Comparison of ENCODE assay signal across 25 mouse cellular contexts in the genomic region with DNA sequence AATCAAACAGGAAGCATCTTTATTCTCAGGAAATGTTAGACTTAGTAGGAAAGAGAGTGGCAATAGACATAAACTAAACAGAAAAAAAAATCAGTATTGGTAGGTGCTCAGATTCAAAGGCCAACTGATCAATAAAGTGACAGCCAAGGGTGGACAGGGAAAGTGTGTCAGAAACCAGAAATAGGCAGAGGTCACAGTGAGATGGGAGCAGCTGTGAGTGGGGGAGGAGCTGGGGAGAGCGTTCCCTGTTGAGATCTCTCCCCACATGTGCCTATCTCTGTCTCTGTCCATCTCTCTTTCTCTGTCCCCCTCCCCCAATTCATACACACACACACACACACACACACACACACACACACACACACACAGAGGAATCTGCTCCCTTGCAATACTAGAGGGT. TPM values are rescaled to one million over a fixed set of nuclear protein-coding genes. Genes with fewer than 3 reads are reported as not detected.
A peak's percentile ranks its signal among the peaks of the same experiment; 100 is the strongest.
DNase-seq lines count a peak whose midpoint lies in the region; ATAC-seq lines count a peak whose summit lies in the region.
"Had no signal": no experiment of that assay in that cellular context is flagged by ENCODE, and none has a peak within 500 bp of the region (broad histone marks: within the 10 kb centered on the region; RNA-seq: fewer than 3 reads in every experiment).

No protein-coding gene starts in this region.

- no peak overlapping the region for H3K4me2 ChIP-seq in midbrain, embryonic 11.5 days
- no peak overlapping the region for H3K4me2 ChIP-seq in midbrain, embryonic 14.5 days (ENCODE audit: low read length)
- H3K4me2 ChIP-seq: forebrain, embryonic 13.5 days; heart, embryonic 11.5 days; hindbrain, embryonic 13.5 days; intestine, embryonic 15.5 days had no signal

- no peak overlapping the region for H3K4me3 ChIP-seq in midbrain, embryonic 11.5 days (ENCODE audit: low read depth, low read length)
- no peak overlapping the region for H3K4me3 ChIP-seq in midbrain, embryonic 14.5 days (replicated peaks; ENCODE audit: low read depth, low read length)
- H3K4me3 ChIP-seq: forebrain, embryonic 10.5 days; forebrain, embryonic 13.5 days; hindbrain, embryonic 10.5 days; hindbrain, embryonic 13.5 days; intestine, embryonic 15.5 days had no signal

- H3K27me3 ChIP-seq in midbrain, embryonic 11.5 days (ENCODE audit: control insufficient read depth, insufficient read depth, low read length), result peaks cover 20% of the 10 kb centered on the region
- H3K27me3 ChIP-seq in midbrain, embryonic 14.5 days (ENCODE audit: control insufficient read depth, insufficient read depth, low read length), result peaks cover 28% of the 10 kb centered on the region

- peaks cover 2% of the 10 kb centered on the region for H3K4me1 ChIP-seq in midbrain, embryonic 11.5 days (ENCODE audit: control insufficient read depth, insufficient read depth, low read length)
- peaks cover 4% of the 10 kb centered on the region; the same call in 1 of the 2 replicates for H3K4me1 ChIP-seq in midbrain, embryonic 14.5 days (ENCODE audit: control insufficient read depth, insufficient read depth, low read length)

- intact Hi-C loops in heart, postnatal 14 days (cut with DNase I), result no loop called here

- H3K9ac ChIP-seq in midbrain, embryonic 11.5 days (ENCODE audit: low read length), result no peak overlapping the region
- no peak overlapping the region for H3K9ac ChIP-seq in midbrain, embryonic 14.5 days (replicated peaks; ENCODE audit: low read length)
- H3K9ac ChIP-seq: forebrain, embryonic 13.5 days; hindbrain, embryonic 13.5 days; intestine, embryonic 15.5 days had no signal

- DNase-seq in cerebellum, adult 8-10 months, result peak; percentile 11
- no peak for DNase-seq in cerebellum, adult 11 months
- peak; percentile 36 for DNase-seq in heart, adult 11 months
- DNase-seq in heart, postnatal 14 days, result no peak
- DNase-seq in midbrain, embryonic 11.5 days (ENCODE audit: low spot score, missing footprints), result peak; percentile 64
- no peak for DNase-seq in midbrain, embryonic 14.5 days
- no peak for DNase-seq in layer of hippocampus, adult 18-20 months (ENCODE audit: low spot score in 2 of 2)
- DNase-seq: adrenal gland, adult 2 months; adrenal gland, postnatal 14 days; gastrocnemius, postnatal 10 days; gastrocnemius, postnatal 36 days; heart, postnatal 36 days; kidney, adult 11 months had no signal

- WGBS in midbrain, embryonic 11.5 days, result 75% methylated on average over 1 of the region's 1 CpGs
- 80% methylated on average over 1 of the region's 1 CpGs for WGBS in midbrain, embryonic 14.5 days

- no peak overlapping the region for H3K27ac ChIP-seq in midbrain, embryonic 11.5 days (ENCODE audit: low read depth, low read length)
- H3K27ac ChIP-seq in midbrain, embryonic 14.5 days (replicated peaks; ENCODE audit: low read depth, low read length), result no peak overlapping the region
- H3K27ac ChIP-seq: forebrain, embryonic 10.5 days; forebrain, embryonic 13.5 days; hindbrain, embryonic 10.5 days; hindbrain, embryonic 13.5 days; intestine, embryonic 15.5 days had no signal

- H3K9me3 ChIP-seq in midbrain, embryonic 11.5 days (ENCODE audit: control insufficient read depth, low read length), result no peaks in the 10 kb centered on the region
- H3K9me3 ChIP-seq in midbrain, embryonic 14.5 days (ENCODE audit: control insufficient read depth, low read length), result no peaks in the 10 kb centered on the region
- H3K9me3 ChIP-seq: forebrain, embryonic 10.5 days; forebrain, embryonic 13.5 days; hindbrain, embryonic 10.5 days; hindbrain, embryonic 13.5 days; intestine, embryonic 15.5 days had no signal

- no peaks in the 10 kb centered on the region for H3K36me3 ChIP-seq in midbrain, embryonic 11.5 days (ENCODE audit: control insufficient read depth, insufficient read depth, low read length)
- H3K36me3 ChIP-seq in midbrain, embryonic 14.5 days (ENCODE audit: control insufficient read depth, insufficient read depth, low read length), result no peaks in the 10 kb centered on the region
- H3K36me3 ChIP-seq: forebrain, embryonic 10.5 days; hindbrain, embryonic 10.5 days; hindbrain, embryonic 13.5 days; intestine, embryonic 15.5 days had no signal

- no peak for ATAC-seq in midbrain, embryonic 11.5 days (ENCODE audit: low FRiP score)
- no peak for ATAC-seq in midbrain, embryonic 14.5 days (ENCODE audit: low FRiP score, low TSS enrichment)
- ATAC-seq: CD4-positive, CD25-positive, alpha-beta regulatory T cell, adult 4 months; forebrain, embryonic 13.5 days; forebrain, embryonic 16.5 days; hindbrain, embryonic 16.5 days; intestine, embryonic 15.5 days had no signal

RNA-seq across cellular contexts. Expression of a gene that starts 5.1 kb away (rescaled TPM):
- total RNA-seq in heart, postnatal 14 days (2021), result not detected
- polyA plus RNA-seq in midbrain, embryonic 11.5 days (2014; fragmentation: Nextera tagmentation; extraction: Ambion mirVana), result 0.03 and 0.21 TPM in 2 replicates
- polyA plus RNA-seq in midbrain, embryonic 14.5 days (2014; fragmentation: Nextera tagmentation; extraction: Ambion mirVana), result 0.09 TPM in 1 of 2 replicates, not detected in the other
- total RNA-seq in layer of hippocampus, adult 18-20 months (2021), result 1 to 10 TPM; 2.8 to 3.8 TPM
- total RNA-seq: gastrocnemius, postnatal 36 days; granulocyte monocyte progenitor cell, adult 5-6 weeks; MEL had no signal
- polyA plus RNA-seq: adrenal gland, adult 2 months; CD4-positive, CD25-positive, alpha-beta regulatory T cell, adult 4 months; forebrain, embryonic 13.5 days; forebrain, embryonic 16.5 days; heart, postnatal 0 days; hindbrain, embryonic 13.5 days; hindbrain, embryonic 16.5 days had no signal

RNA-seq across cellular contexts. Expression of a gene that starts 43.3 kb away (rescaled TPM):
- total RNA-seq in heart, postnatal 14 days (2021), result 10 to 100 TPM; 48.7 to 54.9 TPM
- 251 and 269 TPM in 2 replicates for polyA plus RNA-seq in midbrain, embryonic 11.5 days (2014; fragmentation: Nextera tagmentation; extraction: Ambion mirVana)
- polyA plus RNA-seq in midbrain, embryonic 14.5 days (2014; fragmentation: Nextera tagmentation; extraction: Ambion mirVana), result 103 and 171 TPM in 2 replicates
- 10 to 100 TPM; 99.0 to 99.4 TPM for total RNA-seq in layer of hippocampus, adult 18-20 months (2021)

Comparison
In these comparisons a context has a peak if more than half of its experiments do, and no peak if none do; other contexts are left out.
1. DNase-seq: peak in cerebellum, adult 8-10 months (single experiment), heart, adult 11 months (single experiment) and midbrain, embryonic 11.5 days (single experiment); none in cerebellum, adult 11 months (single experiment), heart, postnatal 14 days (0 of 2), midbrain, embryonic 14.5 days (single experiment) and layer of hippocampus, adult 18-20 months (0 of 2).